Mouse (Mus musculus) cerebellum, adult 18-20 months (tissue): ENCODE results near the gene Rnase9.
A peak's percentile ranks its signal among the peaks of the same experiment; 100 is the strongest.
"Not testable (repeated sequence)": the region's sequence is repeated elsewhere in the genome, so short reads cannot be mapped to it uniquely, and the experiment has no call there.

Source experiments
- DNase-seq, 2 experiments: peaks; one replicate each; pipeline ENCODE4 v3.0.0; 2021

Rnase9 gene

DNA sequence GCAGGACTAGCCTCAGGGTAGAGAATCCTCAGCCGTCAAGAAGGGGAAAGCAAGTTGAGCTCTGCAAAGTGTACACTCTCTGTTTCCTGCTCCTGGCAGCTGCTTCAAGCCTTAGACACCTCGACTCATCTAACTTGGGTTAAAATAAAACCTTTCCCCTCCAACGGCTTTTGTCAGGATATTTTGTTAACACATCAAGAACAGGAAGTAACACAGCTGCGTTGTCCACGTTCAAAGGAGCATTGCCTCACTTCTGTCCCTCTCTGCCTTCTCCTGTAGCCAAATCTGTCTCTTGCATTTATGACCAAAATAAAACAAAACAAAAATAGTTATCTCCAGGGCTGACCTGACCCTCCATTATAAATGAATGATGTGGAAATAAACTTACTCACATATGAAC, 6.2 kb upstream of the Rnase9 start:
- DNase-seq = no peak

DNA sequence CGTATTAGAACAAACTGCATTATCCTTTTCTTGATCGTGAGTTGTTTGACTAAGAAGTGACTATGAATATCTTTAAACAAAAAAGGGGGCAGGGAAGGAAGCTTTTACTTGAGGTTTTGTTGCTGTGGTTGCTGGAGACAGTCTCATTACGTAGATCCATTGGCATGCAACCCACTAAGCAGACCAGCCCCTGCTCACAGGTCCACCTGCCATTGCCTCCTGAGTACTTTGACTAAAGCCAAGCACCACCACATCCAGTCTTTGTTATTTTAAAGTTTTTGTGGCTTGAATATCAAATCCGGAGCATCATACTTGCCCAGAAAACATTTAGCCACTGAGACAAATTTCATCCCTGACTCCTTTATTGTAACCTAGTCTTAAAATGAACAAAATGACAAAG, 5.5 kb downstream of the Rnase9 start:
- no peak for DNase-seq

DNA sequence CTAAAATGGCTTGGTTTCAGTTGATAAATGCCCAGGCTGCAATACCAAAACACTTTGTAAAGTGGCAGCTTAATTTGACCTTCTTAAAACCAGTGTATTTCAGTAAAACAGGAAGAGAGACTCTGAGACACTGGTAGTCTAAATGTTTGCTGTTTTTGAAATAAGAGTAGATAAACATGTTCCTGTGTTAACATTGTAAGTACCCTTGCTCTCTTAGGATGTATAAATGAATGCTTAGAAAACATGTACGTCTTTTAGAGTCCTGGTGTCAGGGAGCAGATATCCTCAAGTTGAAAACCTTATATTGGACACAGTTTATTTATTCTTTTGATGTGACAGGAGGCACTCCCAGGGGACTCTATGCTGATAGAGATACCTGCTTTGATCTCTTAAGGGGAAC, 6.5 kb downstream of the Rnase9 start:
- no peak for DNase-seq

DNA sequence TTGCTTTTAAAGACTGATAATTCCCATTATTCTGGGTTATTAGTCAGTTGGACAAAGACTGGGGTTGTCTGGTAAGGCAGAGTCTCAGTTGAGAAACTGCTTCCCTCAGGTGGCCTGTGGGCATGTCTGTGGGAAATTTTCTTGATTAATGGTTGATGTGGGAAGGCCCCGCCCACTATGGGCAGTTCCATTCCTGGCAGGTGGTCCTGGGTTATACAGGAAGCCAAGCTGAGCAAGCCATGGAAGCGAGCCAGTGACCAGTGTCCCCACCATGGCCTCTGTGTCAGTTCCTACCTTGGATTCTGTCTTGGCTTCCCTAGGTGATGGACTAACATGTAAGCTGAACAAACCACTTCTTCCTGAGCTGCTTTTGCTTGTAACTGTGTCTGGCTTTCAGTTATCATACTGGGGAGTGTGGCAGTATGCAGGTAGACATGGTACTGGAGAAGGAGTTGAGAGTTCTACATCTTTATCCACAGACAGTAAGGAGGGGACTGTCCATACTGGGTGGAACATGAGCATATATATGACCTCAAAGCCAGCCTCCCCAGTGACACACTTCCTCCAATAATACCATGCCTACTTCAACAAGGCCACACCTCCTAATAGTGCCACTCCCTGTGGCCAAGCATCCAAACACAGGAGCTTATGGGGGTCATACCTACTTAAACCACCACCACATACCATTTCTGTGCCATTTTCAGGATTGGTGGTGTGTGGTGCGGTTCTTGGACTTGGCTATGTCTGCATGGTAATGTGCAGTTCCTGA, 14.1 kb downstream of the Rnase9 start:
- DNase-seq = peak in 1 of 2 experiments; percentile 5

DNA sequence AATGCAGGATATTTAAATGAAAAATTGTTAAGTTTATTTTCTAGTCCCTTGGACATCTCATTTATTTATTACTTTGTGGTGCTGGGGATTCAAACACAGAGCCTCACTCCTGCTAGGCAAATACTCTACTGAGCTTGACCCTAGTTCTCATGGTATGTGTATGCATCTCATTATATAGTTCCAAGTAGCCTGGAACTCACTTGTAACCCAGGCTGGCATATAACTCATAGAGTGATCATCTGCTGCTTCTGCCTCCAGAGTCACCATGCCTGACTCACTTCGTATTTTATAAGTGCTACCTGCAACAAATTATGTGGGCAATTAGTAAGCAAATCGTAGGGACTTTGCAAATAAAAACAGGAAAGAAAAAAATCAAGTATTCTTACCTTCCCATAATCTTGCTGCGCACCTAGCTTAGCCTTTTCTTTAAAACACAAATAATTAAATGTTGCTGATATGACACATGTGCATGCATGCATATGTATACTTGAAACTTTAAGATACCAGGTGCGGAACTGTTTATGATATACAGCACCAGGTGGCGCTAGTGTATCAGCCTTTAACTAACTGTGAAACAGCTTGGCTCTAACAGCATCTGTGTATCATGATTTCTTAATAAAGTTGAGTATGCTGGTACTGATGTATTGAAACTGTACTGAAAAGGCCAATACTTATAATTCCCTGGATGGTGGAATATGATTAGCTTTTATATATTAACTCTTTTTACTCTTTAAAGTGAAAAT, 15.1 kb downstream of the Rnase9 start:
- DNase-seq = peak; percentile 73 to 76

DNA sequence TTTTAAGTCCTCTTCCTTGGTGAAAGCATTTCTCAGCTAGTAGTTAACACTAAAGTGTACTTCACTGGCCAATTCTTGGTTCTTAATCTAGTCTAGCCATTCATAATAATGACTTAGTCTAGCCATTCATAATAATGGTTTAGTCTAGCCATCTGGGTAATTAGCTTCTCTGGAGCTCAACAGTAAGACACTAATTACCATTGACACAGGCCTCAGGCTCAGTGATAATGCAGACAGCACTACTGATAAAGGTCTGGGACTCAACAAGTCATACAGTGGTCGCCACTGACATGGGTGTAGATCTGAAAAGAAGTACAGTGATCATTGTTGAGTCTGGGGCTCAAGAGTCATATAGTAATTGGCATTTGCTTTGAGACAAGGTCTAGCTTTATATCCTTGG, 16.8 kb downstream of the Rnase9 start:
- no peak for DNase-seq

DNA sequence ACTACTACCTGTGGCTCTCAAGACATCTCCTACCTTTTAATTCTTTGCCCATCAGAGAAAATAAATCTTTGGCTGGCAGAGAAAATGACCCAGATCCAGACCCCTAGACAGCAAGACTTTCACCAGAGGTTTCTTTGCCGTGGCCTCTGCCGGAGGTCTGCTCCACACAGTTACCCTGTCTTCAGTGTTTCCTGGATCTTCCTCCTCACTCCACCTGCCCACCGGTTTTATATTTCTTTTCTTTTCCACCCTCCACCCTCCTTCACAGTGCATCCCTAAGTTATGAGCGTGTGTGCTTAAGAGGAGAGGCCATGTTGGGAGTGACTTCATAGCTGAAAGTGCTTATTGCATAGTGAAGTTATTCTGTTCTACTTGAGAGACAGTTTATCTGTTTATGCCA, 18.2 kb downstream of the Rnase9 start:
- no peak for DNase-seq

DNA sequence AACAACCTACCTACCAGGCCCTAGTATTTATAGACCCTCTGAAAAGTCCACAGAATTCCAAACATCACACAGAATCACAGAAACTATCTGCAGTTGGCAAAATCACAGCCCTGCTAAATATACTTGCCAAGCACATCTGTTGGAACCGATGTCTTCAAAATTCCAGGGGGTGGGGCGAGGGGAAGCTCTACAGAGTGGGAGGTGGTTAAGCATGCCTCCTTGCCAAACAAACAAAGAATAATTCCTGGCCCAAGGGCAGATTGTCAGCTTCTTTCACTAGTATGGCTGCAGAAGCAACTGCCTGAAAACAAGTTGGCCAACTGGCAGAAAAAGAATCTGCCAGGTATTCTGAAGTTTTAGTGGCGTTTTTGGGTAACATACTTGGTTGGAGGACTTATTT, 24.4 kb downstream of the Rnase9 start:
- DNase-seq = no peak

DNA sequence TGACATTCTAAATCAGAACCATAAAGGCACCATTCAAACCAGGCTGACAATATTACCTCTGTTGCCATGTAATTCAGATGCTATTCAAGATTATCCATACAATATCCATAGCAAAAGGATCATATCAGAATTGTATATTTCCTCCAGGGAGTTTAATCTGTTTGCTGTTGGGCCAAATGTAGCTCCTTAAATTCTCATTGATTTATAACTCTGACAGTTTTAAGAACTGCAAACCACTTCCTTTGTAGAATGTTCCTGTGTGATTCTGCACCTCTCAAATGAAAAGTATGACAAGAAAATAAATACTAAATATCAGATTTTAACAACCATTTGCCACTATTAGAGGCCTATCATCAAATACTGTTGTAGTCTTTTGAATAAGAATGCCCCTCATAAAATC, 25.9 kb downstream of the Rnase9 start:
- no peak for DNase-seq

DNA sequence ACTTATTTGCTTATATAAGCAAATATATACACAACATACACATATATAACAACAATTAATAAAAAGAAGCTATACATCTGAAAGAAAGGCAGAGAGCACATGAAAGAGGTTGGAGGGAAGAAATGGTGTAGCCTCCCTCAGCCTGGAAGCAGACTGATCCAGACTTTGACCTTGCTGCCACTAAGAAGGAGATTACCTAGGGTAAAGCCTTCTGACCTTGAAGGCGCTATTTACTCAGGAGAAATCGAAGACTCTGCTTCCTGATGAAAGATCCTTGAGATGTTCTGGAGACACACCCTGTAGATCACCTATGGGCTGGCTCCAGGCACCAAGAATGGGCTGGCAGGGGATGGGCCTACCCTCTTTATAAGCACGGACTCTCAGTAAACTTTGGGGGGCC, 26.9 kb downstream of the Rnase9 start:
- not testable (repeated sequence) for DNase-seq

DNA sequence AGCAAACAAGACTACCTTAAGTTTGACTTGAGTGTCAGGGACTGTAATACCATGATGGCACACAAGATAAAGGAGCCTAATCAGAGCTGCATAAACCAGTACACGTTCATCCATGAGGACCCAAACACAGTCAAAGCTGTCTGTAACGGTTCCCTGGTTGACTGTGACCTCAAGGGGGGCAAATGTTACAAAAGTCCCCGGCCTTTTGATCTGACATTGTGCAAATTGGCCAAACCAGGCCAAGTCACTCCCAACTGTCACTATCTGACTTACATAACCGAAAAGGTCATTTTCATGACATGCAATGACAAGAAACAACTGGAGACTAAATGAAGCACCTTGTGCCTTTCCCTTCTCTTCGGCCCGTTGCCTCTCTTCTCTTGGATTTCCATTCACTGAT, 32.1 kb downstream of the Rnase9 start:
- no peak for DNase-seq

DNA sequence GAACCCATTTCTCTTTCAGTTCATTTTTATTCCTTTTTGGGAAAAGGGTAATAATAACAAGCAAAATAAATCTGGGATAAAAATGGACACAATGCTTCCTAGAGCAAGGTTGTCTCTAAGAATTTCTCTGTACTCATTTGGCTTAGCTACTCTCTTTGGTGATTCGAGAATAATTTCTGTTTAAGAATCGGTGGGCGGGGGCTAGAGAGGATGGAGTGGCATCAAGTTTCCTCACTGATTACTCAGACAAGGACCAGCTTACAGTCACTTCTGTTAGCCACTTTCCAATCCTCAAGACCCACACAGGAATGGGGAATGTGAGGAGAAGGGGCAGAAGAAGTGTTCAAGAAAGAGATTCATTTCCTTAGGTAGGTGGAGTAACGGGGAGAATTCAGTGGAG, 32.9 kb downstream of the Rnase9 start:
- no peak for DNase-seq

DNA sequence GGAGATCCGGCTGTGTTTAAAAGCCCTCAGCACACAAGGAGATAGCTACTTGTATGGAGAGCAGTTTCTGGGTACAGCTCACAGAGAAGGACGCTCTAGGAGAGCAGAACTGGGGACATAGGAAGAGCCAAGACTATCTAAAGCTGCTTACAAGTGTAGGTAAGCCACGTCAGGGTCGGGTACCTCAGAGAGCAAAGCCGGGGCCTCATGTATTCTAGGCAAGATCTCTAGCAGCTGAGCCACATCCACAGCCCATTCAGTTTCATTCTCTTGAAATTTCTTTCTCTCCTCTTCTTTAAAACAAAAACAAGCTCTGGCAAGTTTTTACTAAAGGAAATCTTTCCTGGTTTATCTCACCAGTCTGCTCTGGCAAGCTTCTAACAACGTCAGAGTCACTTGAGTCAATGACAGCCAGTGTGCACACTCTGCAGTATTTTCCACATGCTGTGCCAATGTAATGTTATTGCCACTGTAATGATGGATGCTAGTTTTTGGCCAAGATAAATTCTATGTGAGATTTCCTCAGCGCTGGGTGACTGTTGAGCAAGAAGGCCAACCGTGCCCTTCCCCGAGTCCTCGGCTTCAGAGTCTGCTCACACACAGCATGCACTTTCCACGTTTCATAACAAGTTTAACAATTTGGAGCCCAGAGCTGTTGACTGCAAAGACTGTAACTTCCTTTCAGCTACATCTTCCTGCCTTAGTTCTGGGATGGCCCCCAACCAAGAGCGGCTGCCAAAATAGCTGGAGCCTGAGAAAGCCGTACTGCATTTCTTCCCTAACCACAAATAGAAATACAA, 33.6 kb downstream of the Rnase9 start:
- DNase-seq = no peak

DNA sequence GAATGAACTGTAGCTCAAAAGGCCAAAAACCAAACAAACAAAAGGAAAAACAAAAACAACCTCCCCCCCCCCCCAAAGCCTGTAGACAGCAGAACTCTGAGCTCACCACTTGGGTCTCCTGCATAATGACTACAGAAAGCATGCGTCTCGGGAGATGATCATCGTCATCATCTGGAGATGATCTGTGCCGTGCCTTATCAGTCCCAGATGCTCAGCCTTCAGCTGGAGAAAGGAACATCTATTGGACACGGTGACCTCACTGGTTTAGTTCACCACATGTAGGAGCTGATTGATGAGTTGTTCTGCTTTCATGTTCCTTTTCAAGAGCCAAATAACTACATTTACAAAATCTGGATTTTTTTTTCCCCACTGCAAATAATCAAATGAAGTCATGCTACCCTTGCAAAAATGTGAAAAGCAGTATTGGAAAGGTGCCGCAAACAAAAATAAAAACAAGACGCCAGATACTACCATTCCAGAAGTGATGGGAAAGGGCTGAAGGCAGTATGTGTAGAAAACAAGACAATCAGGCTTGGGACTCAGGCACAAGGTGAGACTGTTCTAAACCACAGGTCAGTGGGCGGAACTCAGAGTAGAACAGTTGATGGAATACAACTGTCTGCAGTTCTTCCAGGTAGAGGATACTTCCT, 34.4 kb downstream of the Rnase9 start, which contains the start of gene Rnase10:
Gene Rnase10, plus strand, starts transcription at position 600 of the 650 bp plus-strand sequence.
- DNase-seq = no peak

DNA sequence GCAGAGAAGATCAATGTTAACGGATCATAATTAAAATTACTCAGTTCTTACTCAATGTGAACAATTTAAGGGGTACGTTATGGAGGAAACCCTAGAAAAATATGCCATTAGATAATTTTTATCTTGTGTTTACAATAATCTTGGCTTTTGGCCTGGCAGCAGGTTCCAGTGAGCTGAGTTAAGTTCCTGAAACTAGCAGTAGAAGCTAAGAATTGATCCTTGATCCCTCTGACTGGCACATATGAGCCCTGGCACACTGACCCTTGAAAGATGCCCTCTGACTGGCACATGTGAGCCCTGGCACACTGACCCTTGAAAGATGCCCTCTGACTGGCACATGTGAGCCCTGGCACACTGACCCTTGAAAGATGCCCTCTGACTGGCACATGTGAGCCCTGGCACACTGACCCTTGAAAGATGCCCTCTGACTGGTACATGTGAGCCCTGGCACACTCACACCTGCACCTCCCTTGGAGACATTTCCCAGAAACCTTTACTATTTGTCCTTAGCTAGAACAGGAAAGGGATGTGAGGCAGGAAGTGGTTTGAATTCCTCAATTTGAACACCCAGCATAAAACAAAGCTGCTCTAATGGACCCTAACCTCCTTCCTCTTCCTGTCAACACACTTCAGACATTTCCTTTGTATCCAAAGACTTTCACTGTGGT, 43.5 kb downstream of the Rnase9 start:
- DNase-seq = no peak

DNA sequence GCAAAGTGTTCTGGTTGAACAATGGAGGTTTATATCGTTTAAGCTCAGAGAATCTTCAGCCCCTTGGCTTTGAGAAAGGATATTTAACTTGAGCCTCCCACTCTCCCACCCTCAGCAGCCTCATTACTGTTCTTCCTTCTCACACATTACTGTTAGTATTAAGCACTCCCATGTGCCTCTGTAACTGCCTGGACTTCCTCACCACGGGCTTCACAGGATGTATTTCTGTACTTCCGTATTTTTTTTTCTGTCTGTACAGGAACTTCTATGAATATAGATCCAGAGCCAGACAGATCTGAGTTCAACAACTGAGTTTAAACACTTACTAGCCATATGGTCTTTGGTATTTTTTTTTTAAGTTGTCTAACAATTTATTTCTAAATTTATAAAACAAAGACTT, 44.6 kb downstream of the Rnase9 start:
- no peak for DNase-seq

DNA sequence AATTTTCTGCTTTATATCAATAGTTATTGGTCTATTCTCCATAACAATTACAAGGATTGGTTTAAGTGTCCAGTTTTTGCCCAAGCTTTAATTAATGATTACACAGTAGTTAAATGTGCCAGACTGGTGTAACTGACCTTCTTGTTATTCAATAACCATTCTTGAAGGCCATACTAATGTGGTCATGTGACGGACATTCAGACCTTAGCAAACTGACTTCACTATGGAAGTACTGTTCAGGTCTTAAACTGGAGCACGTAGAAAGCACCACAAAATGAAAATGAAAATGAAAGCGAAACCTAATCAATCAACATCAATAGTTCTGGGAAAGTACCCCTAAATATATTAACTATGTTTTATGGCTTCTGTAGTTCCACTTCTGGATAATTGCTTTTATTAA, 50.6 kb downstream of the Rnase9 start:
- DNase-seq = no peak
